Mouse (Mus musculus): ENCODE results near the gene Hist1h2af. TPM values are rescaled to one million over a fixed set of nuclear protein-coding genes. Genes with fewer than 3 reads are reported as not detected.
"Not testable (repeated sequence)": the region's sequence is repeated elsewhere in the genome, so short reads cannot be mapped to it uniquely, and the experiment has no call there.

The Hist1h2af gene
- polyA plus RNA-seq, 2 experiments: 11.0 to 557 TPM

DNA sequence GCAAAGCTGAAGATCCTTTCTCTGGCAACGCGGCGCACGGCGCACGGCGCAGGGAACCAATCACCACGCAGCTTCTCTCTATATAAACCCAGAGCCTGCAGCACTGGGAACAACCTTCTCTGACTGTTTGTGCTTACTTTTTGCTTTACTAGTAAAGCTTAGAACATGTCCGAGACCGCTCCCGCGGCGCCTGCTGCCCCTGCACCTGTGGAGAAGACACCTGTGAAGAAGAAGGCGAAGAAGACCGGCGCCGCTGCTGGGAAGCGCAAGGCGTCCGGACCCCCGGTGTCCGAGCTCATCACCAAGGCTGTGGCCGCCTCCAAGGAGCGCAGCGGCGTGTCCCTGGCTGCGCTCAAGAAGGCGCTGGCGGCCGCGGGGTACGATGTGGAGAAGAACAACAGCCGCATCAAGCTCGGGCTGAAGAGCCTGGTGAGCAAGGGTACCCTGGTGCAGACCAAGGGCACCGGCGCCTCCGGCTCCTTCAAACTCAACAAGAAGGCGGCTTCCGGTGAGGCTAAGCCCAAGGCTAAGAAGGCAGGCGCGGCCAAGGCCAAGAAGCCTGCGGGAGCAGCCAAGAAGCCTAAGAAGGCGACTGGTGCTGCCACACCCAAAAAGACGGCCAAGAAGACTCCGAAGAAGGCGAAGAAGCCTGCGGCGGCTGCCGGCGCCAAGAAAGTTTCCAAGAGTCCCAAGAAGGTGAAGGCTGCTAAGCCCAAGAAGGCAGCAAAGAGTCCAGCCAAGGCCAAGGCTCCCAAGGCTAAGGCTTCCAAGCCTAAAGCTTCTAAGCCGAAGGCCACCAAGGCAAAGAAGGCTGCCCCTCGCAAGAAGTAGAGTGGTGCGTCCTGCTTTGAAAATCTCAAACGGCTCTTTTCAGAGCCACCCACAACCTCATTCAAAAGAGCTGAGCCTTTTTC lies 21.5 kb downstream of the Hist1h2af start:
- Histone ChIP-seq H3K27ac (replicated peaks; ENCODE audit: low read depth, low read length) (peak overlapping the region; percentile 97), H3K4me3 (replicated peaks; ENCODE audit: low read length) (peak overlapping the region; percentile 51), H3K9me3 (ENCODE audit: control insufficient read depth, low read length) (no peaks in the 10 kb centered on the region), H3K36me3 (ENCODE audit: control insufficient read depth, insufficient read depth, low read length) (no peaks in the 10 kb centered on the region), H3K9ac (ENCODE audit: low read depth, low read length, severe bottlenecking) (peak overlapping the region; percentile 73), H3K4me1 (ENCODE audit: control insufficient read depth, insufficient read depth, low read length) (peaks cover 15% of the 10 kb centered on the region), H3K4me2 (replicated peaks; ENCODE audit: low read depth, low read length, severe bottlenecking) (peak overlapping the region; percentile 94), H3K27me3 (ENCODE audit: control insufficient read depth, insufficient read depth, low read length) (no peaks in the 10 kb centered on the region)
- peak; percentile 95; the same call in 1 of the 2 replicates for TF ChIP-seq POLR2A (IDR thresholded peaks at IDR 0.05; ENCODE audit: borderline replicate concordance, extremely low read depth, insufficient read depth, insufficient read length)
- peak; percentile 77 for ATAC-seq (ENCODE audit: low FRiP score, low read depth)
- DNase-seq (ENCODE audit: low spot score): peak; percentile 96
- under 1% methylated on average over 52 of the region's 54 CpGs for WGBS

DNA sequence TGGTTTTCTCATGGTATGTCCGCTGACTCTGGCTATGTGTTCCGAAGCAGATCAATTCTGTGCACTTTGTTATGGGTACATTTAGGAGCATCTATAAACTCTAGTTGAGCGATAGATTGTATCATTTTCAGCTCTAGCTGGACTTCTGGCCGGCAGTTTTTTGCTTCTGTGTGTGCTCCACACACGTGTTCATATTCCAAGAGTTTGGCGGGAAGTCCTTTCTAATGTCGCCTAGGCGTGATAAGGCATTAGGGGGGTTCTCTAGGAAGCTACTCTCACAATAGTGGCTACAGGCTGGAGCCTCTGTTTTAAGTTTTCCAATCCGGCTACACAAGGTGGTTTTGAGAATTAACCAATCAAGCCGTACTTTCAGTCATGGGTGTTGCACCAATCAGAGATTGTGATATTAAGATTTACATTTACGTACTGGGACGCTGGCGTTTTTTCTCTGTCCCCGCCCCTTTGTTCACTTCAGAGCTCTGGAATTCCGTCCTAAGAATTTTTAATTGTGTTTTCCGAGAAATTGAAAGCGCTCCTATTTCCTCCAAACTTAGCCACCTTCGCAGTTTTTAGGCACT lies 22.2 kb downstream of the Hist1h2af start:
- 0% methylated on average over 18 of the region's 18 CpGs for WGBS
- DNase-seq (ENCODE audit: low spot score) (peak; percentile 98), ATAC-seq (ENCODE audit: low FRiP score, low read depth) (peak; percentile 75)

DNA sequence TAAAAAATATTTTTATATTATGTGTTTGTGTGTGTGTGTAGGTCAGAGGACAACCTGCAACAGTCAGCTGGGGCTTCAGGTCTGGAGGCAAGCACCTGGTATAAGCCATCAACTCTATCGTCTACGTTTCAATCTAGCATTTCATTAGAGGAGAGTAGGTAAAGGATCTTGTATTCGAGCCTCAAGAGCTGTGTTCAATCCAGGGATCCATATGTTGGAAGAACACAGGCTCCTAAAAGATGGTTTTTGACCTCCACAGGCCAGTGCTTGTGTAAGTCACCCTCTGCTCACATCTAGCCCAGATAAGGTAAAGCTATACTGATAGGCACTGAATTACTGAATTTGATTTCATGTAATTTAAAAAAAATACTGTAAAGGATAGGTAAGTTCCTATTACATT lies 23.2 kb downstream of the Hist1h2af start:
- no peak overlapping the region for H3K4me3 ChIP-seq (replicated peaks; ENCODE audit: low read length)

More for the DNA sequence above, 22.2 kb downstream of the Hist1h2af start:
- Histone ChIP-seq H3K9ac (ENCODE audit: low read depth, low read length, severe bottlenecking) (peak overlapping the region; percentile 73), H3K4me3 (replicated peaks; ENCODE audit: low read length) (peak overlapping the region; percentile 51), H3K4me1 (ENCODE audit: control insufficient read depth, insufficient read depth, low read length) (peaks cover 18% of the 10 kb centered on the region), H3K9me3 (ENCODE audit: control insufficient read depth, low read length) (no peaks in the 10 kb centered on the region), H3K4me2 (replicated peaks; ENCODE audit: low read depth, low read length, severe bottlenecking) (peak overlapping the region; percentile 94), H3K27me3 (ENCODE audit: control insufficient read depth, insufficient read depth, low read length) (no peaks in the 10 kb centered on the region), H3K27ac (replicated peaks; ENCODE audit: low read depth, low read length) (peak overlapping the region; percentile 97), H3K36me3 (ENCODE audit: control insufficient read depth, insufficient read depth, low read length) (no peaks in the 10 kb centered on the region)
- TF ChIP-seq POLR2A (IDR thresholded peaks at IDR 0.05; ENCODE audit: borderline replicate concordance, extremely low read depth, insufficient read depth, insufficient read length): peak; percentile 94; the same call in 1 of the 2 replicates

DNA sequence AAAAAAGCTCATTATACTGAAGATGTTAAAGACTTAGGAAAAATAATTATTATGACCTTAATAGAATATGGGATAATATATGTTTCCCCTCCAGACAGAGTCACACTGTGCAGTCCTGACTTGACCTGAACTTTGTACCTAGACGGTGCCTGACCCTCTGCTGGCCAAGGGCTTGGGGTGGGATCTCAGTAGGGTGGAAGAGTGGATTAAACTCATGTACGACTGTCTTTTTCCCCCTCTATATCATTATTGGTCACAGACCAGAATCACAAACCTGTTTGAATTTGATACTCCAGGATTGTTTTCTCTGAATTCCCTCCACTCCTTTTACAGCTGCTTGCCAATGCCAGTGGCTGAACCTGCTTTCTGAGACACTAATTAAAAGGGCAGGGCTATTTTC lies 27.0 kb downstream of the Hist1h2af start:
- peak overlapping the region; percentile 26; the same call in 1 of the 2 replicates for H3K27ac ChIP-seq (replicated peaks; ENCODE audit: low read depth, low read length)
- not testable (repeated sequence) for H3K27me3 ChIP-seq (ENCODE audit: control insufficient read depth, insufficient read depth, low read length); H3K4me2 ChIP-seq (replicated peaks; ENCODE audit: low read depth, low read length, severe bottlenecking); H3K4me3 ChIP-seq (replicated peaks; ENCODE audit: low read length); H3K36me3 ChIP-seq (ENCODE audit: control insufficient read depth, insufficient read depth, low read length); DNase-seq (ENCODE audit: low spot score); ATAC-seq (ENCODE audit: low FRiP score, low read depth); H3K9ac ChIP-seq (ENCODE audit: low read depth, low read length, severe bottlenecking); H3K4me1 ChIP-seq (ENCODE audit: control insufficient read depth, insufficient read depth, low read length); H3K9me3 ChIP-seq (ENCODE audit: control insufficient read depth, low read length)
- 31% methylated on average over 2 of the region's 2 CpGs for WGBS

More for the DNA sequence above, 23.2 kb downstream of the Hist1h2af start:
- Histone ChIP-seq H3K4me1 (ENCODE audit: control insufficient read depth, insufficient read depth, low read length) (peaks cover 17% of the 10 kb centered on the region), H3K9me3 (ENCODE audit: control insufficient read depth, low read length) (no peaks in the 10 kb centered on the region), H3K9ac (ENCODE audit: low read depth, low read length, severe bottlenecking) (no peak overlapping the region), H3K4me2 (replicated peaks; ENCODE audit: low read depth, low read length, severe bottlenecking) (peak overlapping the region; percentile 94; the same call in 1 of the 2 replicates), H3K27ac (replicated peaks; ENCODE audit: low read depth, low read length) (peak overlapping the region; percentile 59; the same call in 1 of the 2 replicates), H3K36me3 (ENCODE audit: control insufficient read depth, insufficient read depth, low read length) (no peaks in the 10 kb centered on the region), H3K27me3 (ENCODE audit: control insufficient read depth, insufficient read depth, low read length) (no peaks in the 10 kb centered on the region)
- ATAC-seq (ENCODE audit: low FRiP score, low read depth): no peak
- DNase-seq (ENCODE audit: low spot score): no peak
- WGBS: 65% methylated on average over 3 of the region's 3 CpGs
- no peak for TF ChIP-seq POLR2A (IDR thresholded peaks at IDR 0.05; ENCODE audit: borderline replicate concordance, extremely low read depth, insufficient read depth, insufficient read length)

DNA sequence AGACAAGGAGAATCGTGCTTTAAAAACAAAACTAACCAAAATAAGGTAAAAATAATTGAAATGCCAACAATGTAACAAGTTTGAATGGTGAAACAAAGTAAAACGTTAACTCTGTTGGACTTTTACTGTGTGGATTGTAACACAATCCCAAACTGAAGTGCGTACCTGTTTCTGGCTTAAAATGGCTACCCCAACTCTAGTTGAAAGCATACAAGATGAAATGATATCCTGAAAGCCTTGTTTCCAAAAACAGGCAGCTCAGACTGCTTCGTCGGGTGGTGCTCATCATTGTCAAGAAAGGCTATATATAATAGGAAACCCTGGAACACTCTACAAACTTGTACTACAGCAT lies 27.8 kb downstream of the Hist1h2af start:
- DNase-seq (ENCODE audit: low spot score): not testable (repeated sequence)
- H3K9ac ChIP-seq (ENCODE audit: low read depth, low read length, severe bottlenecking): peak overlapping the region; percentile 51; the same call in 1 of the 2 replicates

More for the DNA sequence above, 27.8 kb downstream of the Hist1h2af start:
- Histone ChIP-seq H3K4me2 (replicated peaks; ENCODE audit: low read depth, low read length, severe bottlenecking) (peak overlapping the region; percentile 64), H3K4me3 (replicated peaks; ENCODE audit: low read length) (peak overlapping the region; percentile 39), H3K27ac (replicated peaks; ENCODE audit: low read depth, low read length) (peak overlapping the region; percentile 98; the same call in 1 of the 2 replicates)
- not testable (repeated sequence) for ATAC-seq (ENCODE audit: low FRiP score, low read depth); H3K36me3 ChIP-seq (ENCODE audit: control insufficient read depth, insufficient read depth, low read length); H3K27me3 ChIP-seq (ENCODE audit: control insufficient read depth, insufficient read depth, low read length); H3K9me3 ChIP-seq (ENCODE audit: control insufficient read depth, low read length); H3K4me1 ChIP-seq (ENCODE audit: control insufficient read depth, insufficient read depth, low read length)
- 0% methylated on average over 2 of the region's 5 CpGs for WGBS
